Mouse (Mus musculus) hindbrain, embryonic 16.5 days (tissue): Measurements from ENCODE around the gene Kcnk7. TPM values are rescaled to one million over a fixed set of nuclear protein-coding genes. Genes with fewer than 3 reads are reported as not detected.

Experiments
- ATAC-seq: fragments of 200-750 bp; cut with Nextera tagmentation; 2 replicates; pipeline ENCODE4 v1.8.0; 2017; ENCODE audit warnings: moderate TSS enrichment, moderate library complexity
- H3K27ac ChIP-seq: fragments of 300-500 bp; sonication (generic); 2 replicates; pipeline ENCODE4 v1.5.1; 2014; ENCODE audit warnings: low read depth, mild to moderate bottlenecking, control low read depth, low read length, moderate library complexity
- H3K27me3 ChIP-seq: fragments of 300-500 bp; sonication (generic); replicated peaks from 2 replicates; pipeline ENCODE4 v1.6.1; 2014; ENCODE audit warnings: low read length; ENCODE audit not compliant: control insufficient read depth, insufficient read depth
- H3K36me3 ChIP-seq: fragments of 300-500 bp; sonication (generic); 2 replicates; pipeline ENCODE4 v1.6.1; 2014; ENCODE audit warnings: mild to moderate bottlenecking, low read length, moderate library complexity, mixed read lengths; ENCODE audit not compliant: control insufficient read depth, insufficient read depth
- H3K4me1 ChIP-seq: fragments of 300-500 bp; sonication (generic); 2 replicates; pipeline ENCODE4 v1.6.1; 2014; ENCODE audit warnings: low read depth, low read length; ENCODE audit not compliant: control insufficient read depth, insufficient read depth
- H3K4me2 ChIP-seq: fragments of 300-500 bp; sonication (generic); 2 replicates; pipeline ENCODE4 v1.6.1; 2014; ENCODE audit warnings: mild to moderate bottlenecking, low read length, control low read depth, moderate library complexity
- H3K4me3 ChIP-seq: fragments of 300-500 bp; sonication (generic); 2 replicates; pipeline ENCODE4 v1.5.1; 2014; ENCODE audit warnings: mild to moderate bottlenecking, low read length, control low read depth, moderate library complexity
- H3K9ac ChIP-seq: fragments of 300-500 bp; sonication (generic); 2 replicates; pipeline ENCODE4 v1.6.1; 2014; ENCODE audit warnings: low read depth, mild to moderate bottlenecking, control low read depth, low read length, moderate library complexity
- H3K9me3 ChIP-seq: fragments of 300-500 bp; sonication (generic); 2 replicates; pipeline ENCODE4 v1.6.1; 2014; ENCODE audit warnings: mild to moderate bottlenecking, low read length, moderate library complexity; ENCODE audit not compliant: control insufficient read depth
- WGBS: fragments of 180-500 bp; shearing (Covaris S2); extraction: QIAGEN DNeasy Blood & Tissue Kit; methylation state at CpG from one replicate; pipeline ENCODE4 v1.1.7; 2014; 5-methylcytosine and 5-hydroxymethylcytosine counted together
- polyA plus RNA-seq: library from polyadenylated mRNA; unstranded; fragments of >200 nt; fragmentation: Nextera tagmentation; extraction: Ambion mirVana; gene quantifications from 2 replicates; pipeline ENCODE4 v1.2.1, GENCODE M21; 2015

Gene Kcnk7
- polyA plus RNA-seq, 1 experiment from 2014 or later: not detected

GRCm38 (mm10) chr19:5715793-5716688, 11.9 kb downstream of the Kcnk7 start:
- Histone ChIP-seq H3K9ac (peak overlapping the region; percentile 59), H3K4me1 (peaks cover 17% of the 10 kb centered on the region), H3K27ac (peak overlapping the region; percentile 59; the same call in 1 of the 2 replicates), H3K9me3 (no peaks in the 10 kb centered on the region), H3K4me3 (peak overlapping the region; percentile 40), H3K4me2 (peak overlapping the region; percentile 57), H3K27me3 (no peaks in the 10 kb centered on the region), H3K36me3 (peaks cover 24% of the 10 kb centered on the region)
- 21% methylated on average over 43 of the region's 43 CpGs for WGBS
- peak; percentile 83 for ATAC-seq

DNA sequence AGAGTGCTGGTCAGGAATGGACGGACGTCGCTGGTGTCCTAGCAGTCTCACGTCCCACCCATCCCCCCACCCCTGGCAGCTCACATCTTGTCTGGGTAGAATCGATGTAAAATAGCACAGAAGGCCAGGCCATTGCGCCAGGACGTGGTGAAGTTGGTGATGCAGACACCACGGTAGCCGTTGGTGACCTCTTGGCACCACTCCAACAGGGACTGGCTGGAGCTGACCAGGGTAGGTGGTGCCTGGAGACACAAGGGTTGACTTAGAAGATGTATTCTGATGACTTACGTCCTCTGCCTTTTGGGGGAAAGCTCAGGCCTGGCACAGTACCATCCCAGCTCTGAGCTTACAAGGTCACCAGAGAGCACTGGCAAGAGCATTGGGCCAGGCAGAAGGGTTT, 12.8 kb downstream of the Kcnk7 start:
- Histone ChIP-seq H3K27ac (no peak overlapping the region; the same call in 1 of the 2 replicates), H3K9ac (peak overlapping the region; percentile 4; the same call in 1 of the 2 replicates), H3K4me3 (no peak overlapping the region), H3K4me2 (no peak overlapping the region), H3K9me3 (no peaks in the 10 kb centered on the region), H3K36me3 (peaks cover 30% of the 10 kb centered on the region), H3K4me1 (peaks cover 17% of the 10 kb centered on the region), H3K27me3 (no peaks in the 10 kb centered on the region)
- ATAC-seq: no peak
- 43% methylated on average over 10 of the region's 10 CpGs for WGBS

GRCm38 (mm10) chr19:5721233-5721632, 17.1 kb downstream of the Kcnk7 start:
- no peak overlapping the region for H3K4me3 ChIP-seq
- H3K9ac ChIP-seq: no peak overlapping the region
- H3K4me1 ChIP-seq: peaks cover 15% of the 10 kb centered on the region
- no peaks in the 10 kb centered on the region for H3K9me3 ChIP-seq
- H3K27ac ChIP-seq: no peak overlapping the region
- 88% methylated on average over 6 of the region's 6 CpGs for WGBS
- H3K27me3 ChIP-seq: no peaks in the 10 kb centered on the region
- H3K4me2 ChIP-seq: no peak overlapping the region
- peaks cover 36% of the 10 kb centered on the region for H3K36me3 ChIP-seq
- no peak for ATAC-seq

GRCm38 (mm10) chr19:5722848-5723425, 18.8 kb downstream of the Kcnk7 start:
- Histone ChIP-seq H3K36me3 (peaks cover 36% of the 10 kb centered on the region), H3K9me3 (no peaks in the 10 kb centered on the region)

GRCm38 (mm10) chr19:5723934-5724548, 19.9 kb downstream of the Kcnk7 start:
- no peaks in the 10 kb centered on the region for H3K9me3 ChIP-seq
- ATAC-seq: no peak
- peaks cover 30% of the 10 kb centered on the region for H3K36me3 ChIP-seq
- no peaks in the 10 kb centered on the region for H3K27me3 ChIP-seq
- no peak overlapping the region for H3K27ac ChIP-seq
- no peak overlapping the region for H3K9ac ChIP-seq
- H3K4me2 ChIP-seq: no peak overlapping the region
- WGBS: 76% methylated on average over 4 of the region's 4 CpGs
- no peak overlapping the region for H3K4me3 ChIP-seq
- peaks cover 37% of the 10 kb centered on the region for H3K4me1 ChIP-seq

More at GRCm38 (mm10) chr19:5722848-5723425, 18.8 kb downstream of the Kcnk7 start:
- Histone ChIP-seq H3K4me3 (no peak overlapping the region), H3K27ac (no peak overlapping the region), H3K9ac (no peak overlapping the region), H3K4me2 (no peak overlapping the region), H3K4me1 (peaks cover 30% of the 10 kb centered on the region), H3K27me3 (no peaks in the 10 kb centered on the region)
- WGBS: 92% methylated on average over 7 of the region's 7 CpGs
- no peak for ATAC-seq

- peak overlapping the region; percentile 66; the same call in 1 of the 2 replicates for H3K4me2 ChIP-seq
- H3K36me3 ChIP-seq: peaks cover 27% of the 10 kb centered on the region
- H3K9me3 ChIP-seq: no peaks in the 10 kb centered on the region
- no peaks in the 10 kb centered on the region for H3K27me3 ChIP-seq
- no peak overlapping the region for H3K4me3 ChIP-seq
- H3K27ac ChIP-seq: no peak overlapping the region
- no peak overlapping the region; the same call in 1 of the 2 replicates for H3K9ac ChIP-seq
- H3K4me1 ChIP-seq: peaks cover 37% of the 10 kb centered on the region
- WGBS: 60% methylated on average over 7 of the region's 7 CpGs
- ATAC-seq: no peak
These were observed 20.4 kb downstream of the Kcnk7 start for GRCm38 (mm10) chr19:5724549-5724941.

DNA sequence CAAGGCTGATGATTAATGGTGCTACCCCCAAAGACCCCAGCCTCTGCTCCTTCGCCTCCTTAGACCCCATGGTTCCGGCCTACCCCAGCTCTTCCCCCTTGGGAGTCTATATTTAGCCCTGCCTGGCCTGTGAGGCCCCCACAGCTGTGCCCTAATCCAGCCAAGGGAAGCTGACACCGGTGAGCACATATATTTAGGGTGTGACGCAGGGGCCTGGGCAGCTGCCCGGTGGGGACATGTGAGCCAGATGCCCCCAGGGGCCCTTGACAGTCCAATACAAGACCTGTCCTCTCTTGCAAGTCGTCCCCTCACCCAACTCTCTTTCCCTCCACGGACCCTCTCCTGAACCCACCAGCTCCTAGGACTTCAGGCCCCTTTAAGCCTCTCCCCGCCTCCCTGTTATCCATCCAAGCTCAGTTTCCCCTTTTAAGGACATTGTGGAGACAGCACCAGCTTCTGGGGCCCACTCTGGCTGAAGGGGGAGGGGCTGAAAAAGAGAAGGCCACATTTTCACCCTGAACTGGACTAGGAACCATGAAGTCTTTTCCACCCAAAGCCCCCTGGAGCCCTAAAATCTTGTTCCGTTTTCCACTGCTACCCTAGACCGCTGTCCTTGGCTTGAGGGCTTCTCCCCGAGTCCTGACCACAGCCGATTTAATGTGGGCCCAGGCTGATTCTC, 21.0 kb downstream of the Kcnk7 start:
- H3K9me3 ChIP-seq: no peaks in the 10 kb centered on the region
- peak overlapping the region; percentile 66 for H3K4me2 ChIP-seq
- peak overlapping the region; percentile 39 for H3K4me3 ChIP-seq
- peaks cover 20% of the 10 kb centered on the region for H3K36me3 ChIP-seq
- H3K27me3 ChIP-seq: no peaks in the 10 kb centered on the region
- 70% methylated on average over 12 of the region's 12 CpGs for WGBS
- no peak overlapping the region for H3K27ac ChIP-seq
- peak overlapping the region; percentile 58 for H3K9ac ChIP-seq
- H3K4me1 ChIP-seq: peaks cover 43% of the 10 kb centered on the region
- ATAC-seq: no peak

DNA sequence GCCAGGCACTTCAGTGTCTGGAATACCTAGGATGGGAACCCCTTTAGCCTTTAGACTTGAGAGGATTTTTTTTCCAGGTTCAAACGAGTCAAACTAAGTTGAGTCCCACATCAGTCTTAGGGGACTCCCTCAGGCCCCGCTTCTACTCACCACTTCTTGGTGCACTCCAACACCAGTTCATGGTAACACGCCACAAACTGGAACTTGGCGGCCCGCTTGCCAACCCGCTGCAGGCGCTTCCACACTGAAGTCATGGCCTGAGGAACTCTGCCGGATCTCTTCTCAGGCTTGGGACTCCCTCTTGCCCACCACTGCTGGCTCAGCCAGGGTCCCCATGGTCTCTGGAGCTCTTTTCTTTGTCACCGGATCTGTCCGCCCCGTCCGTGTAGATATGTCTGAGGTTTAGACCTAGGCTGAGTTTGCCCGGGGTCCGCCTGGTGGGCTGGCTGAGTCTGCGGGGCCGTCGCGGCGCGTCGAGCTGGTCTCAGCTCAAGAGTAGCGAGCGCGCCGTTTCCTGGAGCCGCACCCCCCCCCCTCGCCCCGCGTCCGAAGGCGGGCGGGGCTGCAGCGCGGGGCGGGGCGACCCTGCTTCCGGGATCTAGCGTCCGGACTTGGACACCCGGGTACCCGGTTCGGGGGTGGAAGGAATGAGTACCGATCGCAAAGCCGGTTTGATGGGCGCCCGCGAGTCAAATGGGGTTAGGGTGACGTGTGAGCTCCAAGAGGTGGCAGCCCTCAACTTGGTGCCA, 21.8 kb downstream of the Kcnk7 start, which contains the start of gene Ehbp1l1:
Gene Ehbp1l1 (minus strand): TSS at position 551 of the 749 bp plus-strand sequence.
- Histone ChIP-seq H3K36me3 (peaks cover 13% of the 10 kb centered on the region), H3K4me1 (peaks cover 51% of the 10 kb centered on the region), H3K9ac (peak within 1 kb of the TSS; percentile 68), H3K27me3 (no peaks in the 10 kb centered on the region), H3K9me3 (no peaks in the 10 kb centered on the region), H3K27ac (no peak within 1 kb of the TSS), H3K4me3 (peak within 1 kb of the TSS; percentile 93), H3K4me2 (peak within 1 kb of the TSS; percentile 99)
- no peak for ATAC-seq
- 14% methylated on average over 48 of the region's 49 CpGs for WGBS
